Mouse (Mus musculus) heart, adult 8-10 months (tissue): ENCODE measurements around the gene Macrod1. TPM values are rescaled to one million over a fixed set of nuclear protein-coding genes. Genes with fewer than 3 reads are reported as not detected.
A peak's percentile ranks its signal among the peaks of the same experiment; 100 is the strongest.

Experiments used
- DNase-seq: peaks from one replicate; pipeline ENCODE4 v3.0.0; 2022; ENCODE audit warnings: low spot score
- total RNA-seq, 4 experiments: library from RNA; stranded (reverse); gene quantifications; 2 replicates each; pipeline ENCODE4 v1.2.4; 2022

Macrod1 gene
- total RNA-seq, 4 experiments from 2014 or later = 318 to 340 (median 328) TPM

DNA sequence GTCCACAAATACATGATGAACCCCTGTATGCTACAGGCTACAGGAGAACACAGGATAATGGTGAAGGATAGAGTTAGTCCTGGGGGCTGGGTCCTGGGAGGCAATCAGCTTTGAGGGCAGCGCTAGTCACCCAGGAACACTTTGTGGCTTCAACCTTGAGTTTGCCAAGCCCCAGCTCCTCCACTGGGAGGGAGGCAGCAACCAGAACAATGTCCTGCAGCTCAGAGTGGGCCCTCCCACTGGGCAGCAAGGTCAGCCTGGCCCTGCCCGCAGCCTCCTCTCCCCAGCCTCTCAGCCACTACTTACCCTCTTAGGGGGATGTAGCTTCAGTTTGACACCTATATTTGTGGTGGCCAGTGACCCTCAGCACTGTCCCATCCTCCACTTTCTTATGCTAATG, 111.8 kb downstream of the Macrod1 start:
- DNase-seq = no peak

DNA sequence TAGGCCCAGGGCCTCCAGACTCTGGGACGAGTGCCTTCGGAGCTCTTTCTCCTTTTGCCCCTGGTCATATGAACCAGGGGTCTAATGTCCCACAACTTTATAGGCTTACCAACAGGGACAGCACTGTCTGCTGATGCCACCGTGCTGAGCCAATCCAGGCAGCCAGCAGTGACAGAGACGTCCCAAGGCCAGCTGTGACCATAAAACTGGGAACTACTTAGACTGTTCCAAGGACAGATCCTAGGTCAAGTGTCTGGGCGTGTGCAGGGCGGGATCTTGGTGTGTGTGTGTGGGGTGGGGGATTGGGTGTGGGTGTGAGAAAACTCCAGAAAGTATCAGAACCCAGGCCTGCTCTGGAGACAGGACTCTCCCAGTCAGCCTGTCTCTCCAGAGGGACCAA, 114.3 kb downstream of the Macrod1 start:
- DNase-seq = no peak

DNA sequence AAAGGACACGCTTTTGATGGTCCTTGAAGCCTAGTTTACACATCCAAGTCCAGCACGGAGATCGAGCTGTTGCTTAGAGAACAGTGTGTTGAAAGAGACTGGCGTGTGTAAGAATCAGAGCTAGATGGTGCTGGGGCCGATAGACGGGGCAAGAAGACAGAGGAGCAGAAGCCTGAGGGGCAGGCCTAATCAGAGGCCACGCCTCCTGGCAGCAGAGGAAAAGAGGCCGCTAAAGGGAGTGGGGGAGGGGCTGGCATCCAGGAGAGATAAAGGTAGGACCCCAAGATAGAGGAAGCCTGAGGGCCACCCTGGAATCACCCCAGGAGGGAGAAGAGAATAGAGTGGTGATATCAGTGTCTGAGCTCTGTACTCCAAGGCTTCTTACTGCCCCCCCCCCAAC, 114.8 kb downstream of the Macrod1 start:
- DNase-seq = no peak

DNA sequence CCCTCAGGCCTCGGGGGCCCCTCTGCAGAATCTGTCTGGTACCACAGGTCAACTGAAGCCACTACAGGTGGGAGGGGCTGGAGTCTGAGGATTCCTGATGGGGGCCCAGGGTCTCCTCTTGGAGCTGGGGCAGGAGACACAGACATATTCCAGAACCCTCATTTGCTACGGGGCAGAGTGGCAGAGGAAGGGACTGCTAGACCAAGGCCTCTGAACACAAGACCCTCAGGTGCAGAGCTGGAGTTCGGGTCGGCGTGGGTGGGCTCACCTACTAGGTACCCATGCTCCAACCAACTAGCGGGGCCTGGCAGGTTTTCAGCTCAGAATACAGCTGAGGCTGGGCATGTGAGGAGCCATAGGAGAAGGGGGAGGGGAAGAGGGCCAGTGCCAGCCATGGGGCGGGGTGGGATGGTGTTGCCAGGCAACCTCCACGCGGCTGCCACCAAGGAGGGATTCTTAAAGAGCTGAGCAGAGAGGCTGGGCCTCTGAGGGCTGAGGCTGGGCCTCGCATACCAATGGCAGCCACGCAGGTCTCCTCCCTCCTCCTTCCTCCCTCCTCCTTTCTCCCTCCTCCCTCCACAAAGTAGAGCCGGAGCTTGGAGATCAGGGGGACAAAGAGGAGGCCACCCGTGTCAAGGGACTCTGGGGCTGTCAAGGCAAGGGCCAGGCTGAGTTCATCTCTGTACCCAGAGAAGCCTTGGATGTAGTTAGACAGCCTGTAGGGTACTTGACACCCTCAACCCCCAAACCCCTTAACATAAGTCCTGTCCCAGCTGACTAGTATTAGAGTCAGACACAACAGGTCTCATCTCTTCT, 115.6 kb downstream of the Macrod1 start:
- no peak for DNase-seq

DNA sequence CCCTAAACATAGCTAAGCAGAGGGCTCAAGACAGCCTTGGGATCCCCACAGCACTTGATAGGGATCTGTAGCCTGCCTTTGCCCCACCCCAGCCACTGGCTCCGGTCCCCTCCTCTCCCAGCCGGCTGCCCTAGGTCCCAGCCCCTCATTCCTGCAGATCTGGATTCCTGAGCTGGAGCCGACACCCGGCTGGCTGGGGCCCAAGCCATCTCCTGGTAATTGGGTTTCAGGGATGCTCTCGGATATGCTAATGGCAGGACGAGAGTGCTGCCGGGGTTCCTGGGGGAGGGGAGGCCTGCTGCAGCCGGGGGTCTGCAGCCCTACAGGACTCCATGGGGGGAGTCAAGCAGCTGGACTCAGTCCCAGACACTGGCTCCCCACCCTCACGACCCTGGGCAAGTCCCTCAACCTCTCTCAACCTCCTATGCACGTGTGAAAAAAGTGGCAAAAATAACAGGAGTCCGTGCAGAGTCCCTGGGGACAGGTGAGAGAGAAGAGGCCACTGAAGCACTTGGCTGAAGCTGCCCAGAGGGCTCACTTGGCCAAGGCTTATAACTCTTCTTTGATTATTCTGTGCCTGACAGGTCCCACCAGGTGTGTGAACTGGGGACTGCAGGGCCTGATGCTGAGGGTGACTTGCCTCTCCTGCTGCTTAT, 119.6 kb downstream of the Macrod1 start:
- no peak for DNase-seq

DNA sequence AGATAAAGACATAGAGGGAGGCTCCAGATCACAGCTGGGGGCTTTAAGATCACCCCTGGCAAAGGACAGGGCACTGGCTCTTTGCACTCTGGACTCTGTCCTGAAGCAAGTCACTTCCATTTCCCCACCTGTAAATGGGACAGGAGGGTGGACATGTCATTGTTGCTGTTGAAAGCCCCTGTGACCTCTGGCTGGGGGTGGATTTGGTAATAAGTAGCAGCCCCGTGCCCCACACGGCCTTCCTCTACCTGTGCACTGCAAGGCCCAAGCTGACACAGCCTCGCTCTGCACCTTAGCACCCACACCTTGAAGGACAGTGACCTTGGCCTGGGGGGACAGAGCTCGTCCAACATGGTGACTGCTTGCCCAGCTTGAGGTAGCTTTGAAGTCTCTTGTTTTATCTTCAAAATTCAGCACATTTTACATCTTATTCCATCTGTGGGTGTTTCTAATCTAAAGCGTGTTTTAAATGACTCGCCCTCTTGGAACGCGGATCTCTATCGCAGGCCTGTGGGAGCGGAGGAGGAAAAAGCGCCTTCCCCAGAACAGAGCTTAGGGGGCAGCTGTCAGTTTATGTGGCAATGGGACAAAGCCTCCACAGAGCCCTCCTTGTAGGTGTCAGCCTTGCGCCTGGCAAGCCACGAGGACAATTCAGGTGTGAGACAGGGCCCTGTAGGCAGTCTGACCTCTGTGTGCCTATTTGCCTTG, 121.3 kb downstream of the Macrod1 start:
- no peak for DNase-seq

DNA sequence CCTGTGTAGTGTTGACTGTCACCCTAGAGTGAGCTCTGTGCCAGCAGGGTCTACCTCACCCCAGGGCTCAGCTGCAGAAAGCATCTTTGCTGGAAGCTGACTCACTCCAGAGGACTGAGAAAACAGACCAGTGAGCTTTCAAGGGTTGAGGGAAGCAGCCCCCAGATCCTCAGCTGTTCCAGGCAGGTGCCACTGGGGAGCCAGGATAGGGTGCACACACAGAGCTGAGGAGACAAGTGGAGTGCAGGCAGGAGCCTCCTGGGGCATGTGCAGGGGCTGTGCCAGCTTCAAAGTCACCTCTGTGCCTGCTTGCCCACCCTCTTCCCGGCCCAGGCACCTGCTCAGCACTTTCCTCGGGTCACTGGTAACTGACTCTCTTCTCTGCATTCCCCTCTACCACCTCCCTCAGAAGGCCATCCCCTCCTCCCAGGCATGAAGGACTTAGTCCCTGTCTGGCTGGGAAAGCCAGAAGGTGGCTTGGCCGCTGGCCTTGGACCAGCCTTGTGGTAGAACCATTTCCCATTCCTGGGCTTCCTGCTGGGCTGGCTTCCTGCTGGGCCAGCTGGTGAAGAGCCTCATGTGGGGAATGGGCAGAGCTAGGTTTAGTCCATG, 122.3 kb downstream of the Macrod1 start:
- DNase-seq = no peak

DNA sequence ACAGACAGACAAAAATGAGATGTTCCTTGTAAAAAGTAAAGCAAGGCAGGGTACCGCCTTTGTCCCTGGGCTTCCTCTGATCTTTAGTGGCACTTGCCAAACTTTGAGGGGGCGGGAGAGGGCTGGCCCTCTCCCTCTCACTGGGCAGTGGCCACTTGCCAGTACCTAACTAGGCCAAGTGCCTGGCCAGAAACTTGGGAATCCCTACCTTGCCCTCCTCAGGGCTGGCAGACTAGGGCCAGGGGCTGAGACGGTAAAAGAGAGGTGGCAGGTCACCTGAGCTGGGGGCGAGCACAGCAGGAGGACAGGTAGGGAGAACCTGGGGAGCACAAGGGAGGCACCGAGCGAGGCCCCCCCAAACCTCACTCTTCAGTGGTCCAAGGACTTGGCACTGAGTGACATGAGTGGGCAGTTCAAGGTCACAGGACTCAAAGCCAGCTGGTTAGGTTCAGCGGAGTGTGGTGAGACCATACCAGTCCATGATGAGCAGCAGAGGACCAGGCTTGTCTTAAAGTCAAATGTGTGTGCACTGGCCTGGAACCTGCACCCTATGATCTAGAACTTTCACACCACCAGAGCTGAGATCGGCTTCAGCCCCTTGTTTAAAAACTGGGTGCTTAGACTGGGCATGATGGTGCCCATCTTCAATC, 124.3 kb downstream of the Macrod1 start:
- DNase-seq = no peak

DNA sequence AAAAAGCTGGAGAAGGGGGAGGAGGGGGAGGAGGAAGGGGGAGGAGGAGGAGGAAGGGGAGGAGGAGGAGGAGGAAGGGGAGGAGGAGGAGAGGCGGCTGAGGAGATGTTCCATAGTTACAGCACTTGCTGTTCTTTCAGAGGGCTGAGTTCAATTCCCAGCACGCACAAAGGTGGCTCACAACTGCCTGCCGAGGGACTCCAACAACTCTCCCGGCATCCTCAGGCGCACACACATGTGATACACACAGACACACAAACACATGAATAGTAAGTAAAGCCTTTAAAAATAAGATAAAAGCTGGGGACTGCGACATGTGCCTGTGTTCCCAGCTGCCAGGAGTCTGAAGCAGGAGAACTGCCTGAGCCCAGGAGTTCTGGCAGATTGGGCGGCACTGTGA, 124.9 kb downstream of the Macrod1 start:
- DNase-seq = no peak

DNA sequence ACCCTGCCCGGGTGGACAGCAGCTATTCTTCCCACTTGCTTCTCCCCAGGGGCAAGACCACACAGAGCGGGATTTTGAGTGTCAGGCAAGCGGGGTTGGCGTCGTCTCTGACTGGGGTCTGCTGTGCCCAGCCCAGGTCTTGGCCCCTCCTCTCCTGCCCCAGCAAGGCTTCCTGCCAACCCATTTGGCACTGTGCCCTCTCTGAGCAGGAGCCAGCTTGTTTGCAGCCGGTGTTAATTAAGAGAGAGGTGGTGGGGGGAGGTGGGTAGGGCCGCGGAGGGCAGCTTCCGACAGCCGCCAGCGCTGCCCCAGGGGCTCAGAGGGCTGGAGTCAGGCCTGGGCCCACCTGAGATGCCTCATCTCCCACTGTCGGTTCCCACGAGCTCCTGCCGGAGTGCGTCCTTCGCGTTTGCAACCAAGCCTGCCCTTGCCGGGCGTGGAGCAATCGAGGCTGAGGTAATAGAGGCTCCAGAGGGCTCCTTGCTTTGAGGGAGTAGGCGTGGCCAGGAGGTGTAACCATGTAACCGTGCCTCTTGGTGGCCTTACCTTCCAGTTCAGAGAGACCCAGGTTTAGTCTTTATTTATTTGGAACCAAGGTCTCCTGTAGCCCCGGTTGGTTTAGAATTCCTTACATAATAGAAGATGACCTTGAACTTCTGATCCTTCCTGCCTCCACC, 125.8 kb downstream of the Macrod1 start:
- DNase-seq = no peak

DNA sequence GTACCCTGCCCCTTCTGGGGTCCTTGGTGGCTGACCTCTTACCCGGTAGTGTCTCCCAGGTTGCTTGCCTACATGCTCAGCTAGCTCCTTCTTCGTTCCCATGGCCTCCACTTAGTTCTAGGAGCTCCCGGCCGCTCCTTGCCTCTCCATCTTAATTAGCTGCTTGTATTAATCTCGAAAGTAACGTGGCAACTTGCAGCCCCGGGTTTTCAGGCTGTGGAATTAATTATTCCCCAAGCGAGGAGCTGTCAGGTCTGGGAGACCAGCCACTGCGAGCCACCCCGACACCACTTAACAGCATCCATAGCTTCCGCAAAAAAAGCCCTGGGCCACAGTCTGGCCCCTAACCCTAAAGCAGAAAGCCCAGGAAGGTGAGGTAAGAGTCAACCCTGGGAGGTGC, 126.8 kb downstream of the Macrod1 start:
- no peak for DNase-seq

DNA sequence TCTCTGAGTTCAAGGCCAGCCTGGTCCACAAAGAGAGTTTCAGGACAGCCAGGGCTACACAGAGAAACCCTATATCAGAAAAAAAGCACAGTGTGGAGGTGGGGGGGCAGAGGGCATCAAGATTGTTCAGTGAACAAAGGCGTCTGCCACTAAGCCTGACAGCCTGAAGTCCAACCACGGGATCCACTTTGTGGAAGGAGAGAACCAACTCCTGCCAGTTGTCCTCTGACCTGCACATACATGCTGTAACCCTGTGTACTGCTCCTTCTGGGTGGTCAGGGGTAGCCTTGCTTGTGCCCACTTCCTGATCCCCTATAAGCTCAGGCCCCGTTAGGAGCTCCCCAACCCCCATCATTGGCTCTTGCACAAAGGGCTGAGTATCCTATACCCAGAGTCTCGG, 128.4 kb downstream of the Macrod1 start:
- no peak for DNase-seq

DNA sequence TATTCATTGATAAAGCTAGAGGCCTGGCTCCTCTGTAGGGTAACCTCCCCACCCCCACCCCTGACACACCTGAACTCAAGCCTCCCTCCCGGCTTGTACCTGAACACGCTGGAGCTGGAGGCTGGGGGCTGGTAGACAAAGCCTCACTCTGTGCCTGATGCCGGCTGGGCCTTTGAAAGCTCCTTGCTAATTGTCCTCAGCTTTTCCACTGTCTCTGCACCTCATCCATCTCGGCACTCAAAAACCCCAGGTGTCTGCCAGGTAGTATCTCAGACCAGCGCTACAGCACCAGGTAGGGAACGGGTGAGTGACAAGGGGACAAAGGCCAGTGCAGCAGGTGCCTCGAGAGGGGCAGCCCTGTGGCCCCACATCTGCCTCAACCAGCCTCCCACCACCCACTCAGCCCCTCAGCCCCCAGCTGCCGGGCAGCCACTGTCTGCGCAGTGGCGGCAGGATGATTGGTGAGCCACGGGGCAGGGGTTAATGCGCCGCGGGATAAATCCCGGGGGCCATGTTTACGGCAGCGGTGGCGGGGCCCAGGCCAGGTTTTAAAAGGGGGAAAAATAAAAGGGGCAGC, 129.2 kb downstream of the Macrod1 start:
- DNase-seq = no peak

DNA sequence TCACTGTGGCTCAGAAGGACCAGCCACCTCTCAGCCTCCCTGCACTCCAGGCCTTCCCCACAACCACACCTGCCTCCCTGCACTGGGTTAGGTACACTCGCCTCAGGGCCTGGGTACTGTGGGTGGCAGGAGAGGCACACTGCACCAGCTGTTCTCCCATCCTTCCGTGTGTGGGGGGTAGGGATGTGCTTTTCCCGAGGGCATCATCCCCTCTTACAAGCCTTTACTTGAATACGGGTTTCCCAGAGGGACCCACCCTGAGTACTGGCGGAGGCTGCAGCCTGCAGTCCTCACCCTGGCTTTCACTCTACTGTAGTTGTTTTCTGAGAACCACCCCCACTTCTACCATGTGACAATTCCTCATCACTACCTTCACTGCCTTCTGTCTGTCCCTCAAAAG, 130.5 kb downstream of the Macrod1 start:
- DNase-seq = no peak

DNA sequence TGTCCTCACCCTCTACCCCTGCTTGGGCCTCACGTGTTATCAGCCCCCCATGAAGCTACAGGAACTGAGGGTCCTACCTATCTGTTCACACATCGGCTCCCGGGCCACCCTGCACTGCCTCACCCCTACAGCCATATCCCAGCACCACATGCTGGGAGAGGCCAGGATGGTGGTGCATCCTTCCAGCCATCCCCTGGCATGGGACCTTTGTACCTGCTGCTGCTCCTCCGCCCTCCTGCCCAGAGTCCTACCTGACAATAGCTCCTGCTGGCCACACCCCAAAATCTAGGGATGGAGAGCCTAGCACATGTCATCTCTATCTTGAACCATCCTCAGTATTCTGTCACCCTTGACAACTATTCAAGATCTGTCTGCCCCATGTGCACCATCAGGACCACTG, 132.4 kb downstream of the Macrod1 start:
- no peak for DNase-seq

DNA sequence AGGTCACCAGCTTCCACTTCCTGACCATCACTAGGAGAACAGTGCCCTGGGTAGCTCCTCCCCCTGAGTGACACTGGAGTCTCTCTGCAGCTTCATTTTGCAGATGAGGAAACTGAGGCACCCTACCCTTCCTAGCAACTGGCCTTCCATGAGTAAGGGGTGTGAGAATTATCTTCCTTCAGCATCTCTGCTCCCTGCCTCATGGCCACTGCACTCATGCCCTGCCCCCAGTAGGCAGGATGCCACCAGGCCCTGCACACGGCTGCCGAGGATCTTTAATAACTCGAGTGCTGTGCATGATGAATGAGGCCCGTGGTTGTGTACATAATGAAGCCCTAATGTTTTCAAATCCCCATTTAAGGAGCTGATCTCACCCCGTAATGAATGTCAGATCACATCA, 134.4 kb downstream of the Macrod1 start:
- DNase-seq = no peak

DNA sequence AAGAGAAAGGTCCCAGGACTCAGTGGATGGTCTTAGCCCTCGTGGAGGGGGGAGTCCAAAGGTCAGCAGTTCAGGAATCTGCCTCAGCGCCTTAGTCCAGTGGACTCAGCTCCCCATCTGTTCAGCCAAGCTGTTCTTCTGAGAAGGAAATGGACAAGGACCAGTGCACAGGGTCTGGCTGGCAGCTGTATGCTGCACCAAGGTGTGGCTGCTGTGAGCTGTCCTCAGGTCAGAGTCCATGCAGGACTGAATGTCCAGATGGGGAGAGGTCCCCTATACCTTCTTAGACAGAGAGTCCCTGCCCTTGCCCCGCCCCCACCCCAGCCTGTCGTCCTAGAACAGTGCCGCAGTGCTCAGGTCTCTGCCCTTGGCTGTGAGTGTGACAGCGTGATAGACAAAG, 135.0 kb downstream of the Macrod1 start:
- no peak for DNase-seq

DNA sequence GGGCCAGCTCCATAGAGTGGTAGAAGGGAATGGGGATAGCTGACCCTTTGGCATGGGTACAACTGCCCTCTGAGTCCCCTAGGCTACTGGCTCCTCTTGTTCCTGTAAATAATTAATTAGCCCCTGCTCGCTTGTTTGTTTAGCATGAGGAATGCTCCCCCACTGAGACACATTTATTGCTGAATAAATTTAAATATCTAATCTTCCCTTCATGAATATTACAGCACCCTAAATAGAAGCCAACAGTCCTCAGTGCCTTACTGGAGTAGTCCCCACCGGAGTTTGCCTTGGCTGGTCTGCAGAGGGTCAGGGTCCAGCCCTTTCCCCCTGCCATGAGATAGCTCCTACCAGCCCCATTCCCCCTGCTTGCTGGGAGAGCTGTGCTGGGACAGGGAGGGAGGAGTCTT, 136.0 kb downstream of the Macrod1 start:
- no peak for DNase-seq

DNA sequence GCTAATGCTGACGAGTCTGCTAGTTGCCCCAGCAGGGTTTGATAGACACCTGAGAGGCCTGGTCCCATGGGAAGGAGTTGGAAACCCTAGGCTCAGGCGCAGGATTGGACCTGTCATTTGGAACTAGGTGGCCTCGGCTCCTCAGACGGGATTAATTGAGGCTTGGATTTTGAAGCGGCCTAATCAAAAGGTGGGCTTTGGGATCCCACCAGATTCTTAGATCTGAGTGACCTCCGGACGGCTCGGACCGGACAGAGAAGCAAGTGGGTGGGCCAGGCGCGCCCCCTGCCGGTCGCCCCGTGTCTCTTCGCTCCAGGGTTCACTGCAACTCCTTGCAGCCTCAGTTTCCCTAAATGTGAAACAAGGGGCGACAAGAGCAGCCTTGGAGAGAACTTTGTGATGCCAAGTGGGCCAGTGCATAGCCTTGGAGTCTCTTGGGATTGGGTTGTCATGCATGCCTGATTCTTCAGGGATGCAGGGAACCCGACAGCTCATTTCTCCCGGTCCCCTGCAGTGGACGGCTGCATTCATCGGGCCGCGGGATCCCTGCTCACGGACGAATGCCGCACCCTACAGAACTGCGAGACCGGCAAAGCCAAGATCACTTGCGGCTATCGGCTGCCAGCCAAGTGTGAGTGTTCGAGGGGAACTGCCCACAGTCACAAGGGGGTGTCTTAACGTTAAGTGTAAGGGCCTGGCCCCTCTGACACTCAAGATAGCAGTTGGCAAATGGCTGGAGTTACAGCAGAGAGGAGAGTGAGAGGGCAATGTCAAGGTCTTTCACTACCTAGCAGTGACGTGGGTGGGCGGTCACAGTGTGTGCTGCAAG, 139.5 kb downstream of the Macrod1 start:
- peak; percentile 45 for DNase-seq

DNA sequence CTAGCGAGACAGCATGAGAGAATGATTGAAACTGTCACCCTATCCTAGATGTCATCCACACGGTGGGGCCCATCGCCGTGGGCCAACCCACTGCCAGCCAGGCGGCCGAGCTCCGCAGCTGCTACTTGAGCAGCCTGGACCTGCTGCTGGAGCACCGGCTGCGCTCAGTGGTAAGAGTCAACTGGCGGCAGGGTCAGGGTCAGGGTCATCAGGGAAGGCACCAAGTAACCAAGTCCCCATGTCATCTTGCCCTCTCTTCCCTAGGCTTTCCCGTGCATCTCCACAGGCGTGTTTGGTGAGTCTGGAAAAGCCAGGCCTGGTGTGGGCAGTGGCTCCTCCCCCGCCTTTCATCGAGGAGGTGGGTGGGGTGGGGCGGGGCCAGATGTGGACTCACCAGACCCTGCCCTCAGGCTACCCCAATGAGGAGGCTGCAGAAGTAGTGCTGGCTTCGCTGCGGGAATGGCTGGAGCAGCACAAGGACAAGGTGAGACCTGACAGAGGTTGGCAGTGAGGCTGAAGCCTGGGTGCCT, 140.2 kb downstream of the Macrod1 start:
- no peak for DNase-seq
